Mouse (Mus musculus) spleen, adult 2 months (tissue): Measurements from ENCODE around the gene Reln.

Experiments used
- CTCF ChIP-seq: fragments of 200-500 bp; IDR thresholded peaks from 2 replicates; pipeline ENCODE4 v1.5.1; 2011; ENCODE audit warnings: mild to moderate bottlenecking, inconsistent platforms; ENCODE audit not compliant: insufficient read depth, insufficient read length, insufficient replicate concordance; ENCODE audit errors: extremely low read depth
- POLR2A ChIP-seq: fragments of 200-500 bp; IDR thresholded peaks from 2 replicates; pipeline ENCODE4 v1.6.1; 2011; ENCODE audit warnings: low read depth, low read length, inconsistent platforms

DNA sequence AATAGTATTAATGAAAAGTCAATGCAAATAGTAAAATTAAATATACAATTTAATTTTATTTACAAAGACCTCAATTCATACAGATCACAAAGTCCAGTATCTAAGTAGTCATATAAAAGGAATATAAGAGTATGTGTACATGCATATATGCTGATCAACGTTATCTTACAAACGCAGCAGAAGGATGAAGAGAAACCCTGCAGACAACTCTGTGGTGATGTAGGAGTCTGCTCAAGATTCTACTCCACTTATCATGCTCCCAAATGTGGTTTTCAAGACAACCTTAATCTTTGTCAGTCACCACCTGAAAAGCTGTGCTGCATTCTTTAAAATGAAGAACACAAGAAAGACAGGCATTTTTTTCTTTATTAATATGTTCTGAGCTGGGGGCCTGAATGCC lies 44.0 kb upstream of the Reln start:
- no peak for TF ChIP-seq POLR2A
- no peak for TF ChIP-seq CTCF
